Mouse (Mus musculus): ENCODE measurements around the gene Xpnpep1. TPM values are rescaled to one million over a fixed set of nuclear protein-coding genes. Genes with fewer than 3 reads are reported as not detected.

Xpnpep1 gene
- polyA plus RNA-seq, 1 experiment from 2014 or later: 177 TPM

DNA sequence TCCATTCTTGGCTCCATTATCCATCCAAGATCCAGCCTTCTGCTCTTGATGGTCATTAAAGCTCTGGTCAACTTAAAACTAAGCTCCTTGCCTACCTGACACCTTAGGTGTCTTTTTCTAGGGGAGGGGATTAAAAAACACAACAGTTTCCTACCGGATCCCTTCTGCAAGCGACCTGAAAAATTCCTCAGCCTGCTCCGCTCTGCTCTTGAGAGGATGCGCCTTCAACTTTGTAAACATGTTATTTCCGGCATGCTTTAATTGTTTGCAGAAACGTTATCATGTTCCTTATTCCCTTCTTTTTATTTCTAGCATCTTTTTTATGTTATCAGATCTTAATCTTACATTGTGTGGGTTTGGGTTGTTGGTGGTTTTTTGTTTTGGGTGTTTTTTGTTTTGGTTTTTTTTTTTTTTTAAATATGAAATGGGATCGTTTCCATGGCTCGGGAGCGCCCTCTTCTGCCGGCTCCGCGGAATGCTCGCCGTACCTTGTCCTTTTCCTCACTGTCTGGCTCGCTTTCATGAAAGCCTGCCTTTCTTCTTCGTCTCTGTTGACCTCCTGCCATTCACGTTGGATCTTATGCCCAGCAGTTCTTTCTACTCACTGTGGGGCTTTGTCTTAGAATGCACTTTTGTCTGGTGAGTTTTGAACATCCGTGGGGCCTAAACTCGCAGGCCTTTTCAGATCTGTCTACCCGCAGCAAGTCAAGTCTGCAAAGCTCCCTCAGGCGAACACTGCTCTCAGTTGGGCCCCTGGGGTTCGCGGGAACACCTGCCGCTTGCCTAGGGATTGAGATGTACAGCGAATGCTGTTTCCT lies 117.1 kb downstream of the Xpnpep1 start:
- Histone ChIP-seq H3K4me3 (ENCODE audit: low read depth, low read length) (no peak overlapping the region), H3K27me3 (ENCODE audit: control insufficient read depth, insufficient read depth, low read length) (no peaks in the 10 kb centered on the region), H3K4me1 (ENCODE audit: control insufficient read depth, insufficient read depth, low read length) (no peaks in the 10 kb centered on the region), H3K36me3 (replicated peaks; ENCODE audit: control insufficient read depth, insufficient read depth, low read depth, low read length) (no peaks in the 10 kb centered on the region), H3K9ac (replicated peaks; ENCODE audit: low read length) (peak overlapping the region; percentile 25; the same call in 1 of the 2 replicates), H3K9me3 (replicated peaks; ENCODE audit: control insufficient read depth, low read length) (no peaks in the 10 kb centered on the region), H3K27ac (replicated peaks; ENCODE audit: low read depth, low read length) (no peak overlapping the region), H3K4me2 (ENCODE audit: low read depth, low read length) (peak overlapping the region; percentile 19; the same call in 1 of the 2 replicates)
- WGBS: 10% methylated on average over 25 of the region's 25 CpGs
- peak; percentile 74 for DNase-seq (ENCODE audit: low spot score)
- peak; percentile 66; the same call in 1 of the 2 replicates for ATAC-seq (replicated peaks; ENCODE audit: insufficient number of reproducible peaks, low FRiP score, low TSS enrichment, low read depth)

GRCm38 (mm10) chr19:52904182-52904581 lies 135.8 kb downstream of the Xpnpep1 start:
- H3K9ac ChIP-seq (replicated peaks; ENCODE audit: low read length): no peak overlapping the region
- H3K27ac ChIP-seq (replicated peaks; ENCODE audit: low read depth, low read length): no peak overlapping the region
- H3K4me1 ChIP-seq (ENCODE audit: control insufficient read depth, insufficient read depth, low read length): no peaks in the 10 kb centered on the region
- H3K27me3 ChIP-seq (ENCODE audit: control insufficient read depth, insufficient read depth, low read length): no peaks in the 10 kb centered on the region
- H3K36me3 ChIP-seq (replicated peaks; ENCODE audit: control insufficient read depth, insufficient read depth, low read depth, low read length): no peaks in the 10 kb centered on the region
- ATAC-seq (replicated peaks; ENCODE audit: insufficient number of reproducible peaks, low FRiP score, low TSS enrichment, low read depth) (no peak), DNase-seq (ENCODE audit: low spot score) (no peak)
- no peaks in the 10 kb centered on the region for H3K9me3 ChIP-seq (replicated peaks; ENCODE audit: control insufficient read depth, low read length)
- 34% methylated on average over 2 of the region's 2 CpGs for WGBS
- H3K4me2 ChIP-seq (ENCODE audit: low read depth, low read length): no peak overlapping the region
- no peak overlapping the region for H3K4me3 ChIP-seq (ENCODE audit: low read depth, low read length)

GRCm38 (mm10) chr19:52891807-52892442 lies 148.1 kb downstream of the Xpnpep1 start:
- no peaks in the 10 kb centered on the region for H3K4me1 ChIP-seq (ENCODE audit: control insufficient read depth, insufficient read depth, low read length)
- H3K36me3 ChIP-seq (replicated peaks; ENCODE audit: control insufficient read depth, insufficient read depth, low read depth, low read length): no peaks in the 10 kb centered on the region
- 73% methylated on average over 5 of the region's 5 CpGs for WGBS
- no peak overlapping the region for H3K4me2 ChIP-seq (ENCODE audit: low read depth, low read length)
- no peak overlapping the region for H3K4me3 ChIP-seq (ENCODE audit: low read depth, low read length)
- H3K9ac ChIP-seq (replicated peaks; ENCODE audit: low read length): no peak overlapping the region
- no peaks in the 10 kb centered on the region for H3K9me3 ChIP-seq (replicated peaks; ENCODE audit: control insufficient read depth, low read length)
- H3K27ac ChIP-seq (replicated peaks; ENCODE audit: low read depth, low read length): no peak overlapping the region
- DNase-seq (ENCODE audit: low spot score) (no peak), ATAC-seq (replicated peaks; ENCODE audit: insufficient number of reproducible peaks, low FRiP score, low TSS enrichment, low read depth) (no peak)
- no peaks in the 10 kb centered on the region for H3K27me3 ChIP-seq (ENCODE audit: control insufficient read depth, insufficient read depth, low read length)

Small RNAs within 50 kb of the gene (microRNA-seq; reads per million reads assigned to microRNA genes)
- not detected for gene Mir6407 (ENCODE audit: borderline number of aligned reads)

Other genes with a start within 250 kb of the Xpnpep1 start
- 76.6 and 84.8 TPM in 2 replicates for gene Add3, start 100.2 kb upstream of the Xpnpep1 start, polyA plus RNA-seq (2014; fragmentation: Nextera tagmentation; extraction: Ambion mirVana)